Mouse (Mus musculus): ENCODE measurements around the gene Dusp1. TPM values are rescaled to one million over a fixed set of nuclear protein-coding genes. Genes with fewer than 3 reads are reported as not detected.

Dusp1 gene
- polyA plus RNA-seq, 1 experiment from 2014 or later: 45.8 TPM

- no peak overlapping the region for H3K27ac ChIP-seq (replicated peaks; ENCODE audit: low read depth, low read length)
- no peak overlapping the region for H3K4me2 ChIP-seq (ENCODE audit: low read length)
- no peak overlapping the region for H3K4me3 ChIP-seq (replicated peaks; ENCODE audit: low read depth, low read length)
- WGBS: 84% methylated on average over 13 of the region's 13 CpGs
- no peaks in the 10 kb centered on the region for H3K27me3 ChIP-seq (ENCODE audit: control insufficient read depth, insufficient read depth, low read length)
- H3K9ac ChIP-seq (replicated peaks; ENCODE audit: low read length): no peak overlapping the region
- H3K4me1 ChIP-seq (ENCODE audit: control insufficient read depth, insufficient read depth, low read length): no peaks in the 10 kb centered on the region
- no peak for DNase-seq
- no peaks in the 10 kb centered on the region for H3K9me3 ChIP-seq (ENCODE audit: control insufficient read depth, low read length)
- H3K36me3 ChIP-seq (ENCODE audit: control insufficient read depth, insufficient read depth, low read length): no peaks in the 10 kb centered on the region
- no peak for ATAC-seq (ENCODE audit: low FRiP score, low TSS enrichment)
Measured at GRCm38 (mm10) chr17:26468102-26468894, 93.6 kb downstream of the Dusp1 start.

GRCm38 (mm10) chr17:26467619-26468018 lies 94.3 kb downstream of the Dusp1 start:
- WGBS: 85% methylated on average over 4 of the region's 4 CpGs
- Histone ChIP-seq H3K4me1 (ENCODE audit: control insufficient read depth, insufficient read depth, low read length) (no peaks in the 10 kb centered on the region), H3K27ac (replicated peaks; ENCODE audit: low read depth, low read length) (no peak overlapping the region), H3K4me2 (ENCODE audit: low read length) (no peak overlapping the region), H3K36me3 (ENCODE audit: control insufficient read depth, insufficient read depth, low read length) (no peaks in the 10 kb centered on the region), H3K4me3 (replicated peaks; ENCODE audit: low read depth, low read length) (no peak overlapping the region), H3K27me3 (ENCODE audit: control insufficient read depth, insufficient read depth, low read length) (no peaks in the 10 kb centered on the region), H3K9me3 (ENCODE audit: control insufficient read depth, low read length) (no peaks in the 10 kb centered on the region), H3K9ac (replicated peaks; ENCODE audit: low read length) (no peak overlapping the region)
- DNase-seq (no peak), ATAC-seq (ENCODE audit: low FRiP score, low TSS enrichment) (no peak)

GRCm38 (mm10) chr17:26466741-26467150 lies 95.2 kb downstream of the Dusp1 start:
- ATAC-seq (ENCODE audit: low FRiP score, low TSS enrichment): peak; percentile 17; the same call in 1 of the 2 replicates
- no peak overlapping the region for H3K4me3 ChIP-seq (replicated peaks; ENCODE audit: low read depth, low read length)
- no peak overlapping the region for H3K27ac ChIP-seq (replicated peaks; ENCODE audit: low read depth, low read length)
- no peaks in the 10 kb centered on the region for H3K9me3 ChIP-seq (ENCODE audit: control insufficient read depth, low read length)
- H3K9ac ChIP-seq (replicated peaks; ENCODE audit: low read length): no peak overlapping the region
- peak; percentile 92 for DNase-seq
- 0 out of 2 replicates have a peak overlapping the region, but pooled peaks have one; percentile 12 for H3K4me2 ChIP-seq (ENCODE audit: low read length)
- no peaks in the 10 kb centered on the region for H3K27me3 ChIP-seq (ENCODE audit: control insufficient read depth, insufficient read depth, low read length)
- H3K4me1 ChIP-seq (ENCODE audit: control insufficient read depth, insufficient read depth, low read length): no peaks in the 10 kb centered on the region
- WGBS: 7% methylated on average over 4 of the region's 4 CpGs
- H3K36me3 ChIP-seq (ENCODE audit: control insufficient read depth, insufficient read depth, low read length): no peaks in the 10 kb centered on the region

GRCm38 (mm10) chr17:26464972-26465371 lies 97.0 kb downstream of the Dusp1 start:
- Histone ChIP-seq H3K27ac (replicated peaks; ENCODE audit: low read depth, low read length) (no peak overlapping the region), H3K4me3 (replicated peaks; ENCODE audit: low read depth, low read length) (no peak overlapping the region), H3K9me3 (ENCODE audit: control insufficient read depth, low read length) (no peaks in the 10 kb centered on the region), H3K36me3 (ENCODE audit: control insufficient read depth, insufficient read depth, low read length) (no peaks in the 10 kb centered on the region), H3K4me2 (ENCODE audit: low read length) (no peak overlapping the region), H3K27me3 (ENCODE audit: control insufficient read depth, insufficient read depth, low read length) (no peaks in the 10 kb centered on the region), H3K9ac (replicated peaks; ENCODE audit: low read length) (no peak overlapping the region), H3K4me1 (ENCODE audit: control insufficient read depth, insufficient read depth, low read length) (no peaks in the 10 kb centered on the region)
- 77% methylated on average over 7 of the region's 7 CpGs for WGBS
- ATAC-seq (ENCODE audit: low FRiP score, low TSS enrichment) (no peak), DNase-seq (no peak)

GRCm38 (mm10) chr17:26464481-26464880 lies 97.4 kb downstream of the Dusp1 start:
- ATAC-seq (ENCODE audit: low FRiP score, low TSS enrichment): no peak

GRCm38 (mm10) chr17:26463984-26464383 lies 97.9 kb downstream of the Dusp1 start:
- WGBS: 48% methylated on average over 4 of the region's 4 CpGs
- no peaks in the 10 kb centered on the region for H3K36me3 ChIP-seq (ENCODE audit: control insufficient read depth, insufficient read depth, low read length)
- ATAC-seq (ENCODE audit: low FRiP score, low TSS enrichment) (no peak), DNase-seq (no peak)
- H3K4me3 ChIP-seq (replicated peaks; ENCODE audit: low read depth, low read length): no peak overlapping the region
- no peaks in the 10 kb centered on the region for H3K27me3 ChIP-seq (ENCODE audit: control insufficient read depth, insufficient read depth, low read length)
- no peak overlapping the region for H3K9ac ChIP-seq (replicated peaks; ENCODE audit: low read length)
- H3K27ac ChIP-seq (replicated peaks; ENCODE audit: low read depth, low read length): no peak overlapping the region
- no peaks in the 10 kb centered on the region for H3K4me1 ChIP-seq (ENCODE audit: control insufficient read depth, insufficient read depth, low read length)
- no peaks in the 10 kb centered on the region for H3K9me3 ChIP-seq (ENCODE audit: control insufficient read depth, low read length)
- H3K4me2 ChIP-seq (ENCODE audit: low read length): no peak overlapping the region

More at GRCm38 (mm10) chr17:26464481-26464880, 97.4 kb downstream of the Dusp1 start:
- H3K4me1 ChIP-seq (ENCODE audit: control insufficient read depth, insufficient read depth, low read length): no peaks in the 10 kb centered on the region
- no peak overlapping the region for H3K9ac ChIP-seq (replicated peaks; ENCODE audit: low read length)
- H3K4me3 ChIP-seq (replicated peaks; ENCODE audit: low read depth, low read length): no peak overlapping the region
- no peak overlapping the region for H3K27ac ChIP-seq (replicated peaks; ENCODE audit: low read depth, low read length)
- no peaks in the 10 kb centered on the region for H3K9me3 ChIP-seq (ENCODE audit: control insufficient read depth, low read length)
- no peaks in the 10 kb centered on the region for H3K36me3 ChIP-seq (ENCODE audit: control insufficient read depth, insufficient read depth, low read length)
- no peak for DNase-seq
- WGBS: 80% methylated on average over 9 of the region's 9 CpGs
- no peak overlapping the region for H3K4me2 ChIP-seq (ENCODE audit: low read length)
- H3K27me3 ChIP-seq (ENCODE audit: control insufficient read depth, insufficient read depth, low read length): no peaks in the 10 kb centered on the region

- H3K4me2 ChIP-seq (ENCODE audit: low read length): no peak overlapping the region
- no peaks in the 10 kb centered on the region for H3K36me3 ChIP-seq (ENCODE audit: control insufficient read depth, insufficient read depth, low read length)
- H3K27ac ChIP-seq (replicated peaks; ENCODE audit: low read depth, low read length): no peak overlapping the region
- 91% methylated on average over 5 of the region's 5 CpGs for WGBS
- H3K4me3 ChIP-seq (replicated peaks; ENCODE audit: low read depth, low read length): no peak overlapping the region
- no peak for DNase-seq
- no peak overlapping the region for H3K9ac ChIP-seq (replicated peaks; ENCODE audit: low read length)
- H3K9me3 ChIP-seq (ENCODE audit: control insufficient read depth, low read length): no peaks in the 10 kb centered on the region
- no peaks in the 10 kb centered on the region for H3K27me3 ChIP-seq (ENCODE audit: control insufficient read depth, insufficient read depth, low read length)
- H3K4me1 ChIP-seq (ENCODE audit: control insufficient read depth, insufficient read depth, low read length): no peaks in the 10 kb centered on the region
- ATAC-seq (ENCODE audit: low FRiP score, low TSS enrichment): no peak
Measured at GRCm38 (mm10) chr17:26463432-26463831, 98.5 kb downstream of the Dusp1 start.

GRCm38 (mm10) chr17:26462634-26463170 lies 99.2 kb downstream of the Dusp1 start:
- Histone ChIP-seq H3K4me2 (ENCODE audit: low read length) (0 out of 2 replicates have a peak overlapping the region, but pooled peaks have one; percentile 10), H3K4me1 (ENCODE audit: control insufficient read depth, insufficient read depth, low read length) (no peaks in the 10 kb centered on the region), H3K27me3 (ENCODE audit: control insufficient read depth, insufficient read depth, low read length) (no peaks in the 10 kb centered on the region), H3K9ac (replicated peaks; ENCODE audit: low read length) (no peak overlapping the region; the same call in 1 of the 2 replicates), H3K27ac (replicated peaks; ENCODE audit: low read depth, low read length) (no peak overlapping the region), H3K36me3 (ENCODE audit: control insufficient read depth, insufficient read depth, low read length) (no peaks in the 10 kb centered on the region), H3K9me3 (ENCODE audit: control insufficient read depth, low read length) (no peaks in the 10 kb centered on the region), H3K4me3 (replicated peaks; ENCODE audit: low read depth, low read length) (no peak overlapping the region)
- ATAC-seq (ENCODE audit: low FRiP score, low TSS enrichment) (no peak), DNase-seq (peak; percentile 88)
- WGBS: 28% methylated on average over 12 of the region's 12 CpGs

- no peak overlapping the region for H3K27ac ChIP-seq (replicated peaks; ENCODE audit: low read depth, low read length)
- no peak overlapping the region for H3K9ac ChIP-seq (replicated peaks; ENCODE audit: low read length)
- no peaks in the 10 kb centered on the region for H3K4me1 ChIP-seq (ENCODE audit: control insufficient read depth, insufficient read depth, low read length)
- no peaks in the 10 kb centered on the region for H3K9me3 ChIP-seq (ENCODE audit: control insufficient read depth, low read length)
- H3K4me3 ChIP-seq (replicated peaks; ENCODE audit: low read depth, low read length): no peak overlapping the region
- DNase-seq (no peak), ATAC-seq (ENCODE audit: low FRiP score, low TSS enrichment) (no peak)
- WGBS: 68% methylated on average over 7 of the region's 7 CpGs
- no peaks in the 10 kb centered on the region for H3K36me3 ChIP-seq (ENCODE audit: control insufficient read depth, insufficient read depth, low read length)
- no peak overlapping the region for H3K4me2 ChIP-seq (ENCODE audit: low read length)
- no peaks in the 10 kb centered on the region for H3K27me3 ChIP-seq (ENCODE audit: control insufficient read depth, insufficient read depth, low read length)
Measured at GRCm38 (mm10) chr17:26458049-26458448, 103.9 kb downstream of the Dusp1 start.

All from midbrain, embryonic 14.5 days (tissue).